Mouse (Mus musculus): ENCODE measurements around the gene Wdfy3. TPM values are rescaled to one million over a fixed set of nuclear protein-coding genes. Genes with fewer than 3 reads are reported as not detected.

Gene Wdfy3
- total RNA-seq, 4 experiments from 2014 or later = 26.5 to 32.5 (median 29.4) TPM

- no peak for DNase-seq (ENCODE audit: low spot score)
Observed at GRCm38 (mm10) chr5:101784328-101784727, 285.4 kb downstream of the Wdfy3 start.

Data from heart, adult 8-10 months (tissue).